Mouse (Mus musculus): ENCODE data around the gene Gli2.

Gene Gli2

DNA sequence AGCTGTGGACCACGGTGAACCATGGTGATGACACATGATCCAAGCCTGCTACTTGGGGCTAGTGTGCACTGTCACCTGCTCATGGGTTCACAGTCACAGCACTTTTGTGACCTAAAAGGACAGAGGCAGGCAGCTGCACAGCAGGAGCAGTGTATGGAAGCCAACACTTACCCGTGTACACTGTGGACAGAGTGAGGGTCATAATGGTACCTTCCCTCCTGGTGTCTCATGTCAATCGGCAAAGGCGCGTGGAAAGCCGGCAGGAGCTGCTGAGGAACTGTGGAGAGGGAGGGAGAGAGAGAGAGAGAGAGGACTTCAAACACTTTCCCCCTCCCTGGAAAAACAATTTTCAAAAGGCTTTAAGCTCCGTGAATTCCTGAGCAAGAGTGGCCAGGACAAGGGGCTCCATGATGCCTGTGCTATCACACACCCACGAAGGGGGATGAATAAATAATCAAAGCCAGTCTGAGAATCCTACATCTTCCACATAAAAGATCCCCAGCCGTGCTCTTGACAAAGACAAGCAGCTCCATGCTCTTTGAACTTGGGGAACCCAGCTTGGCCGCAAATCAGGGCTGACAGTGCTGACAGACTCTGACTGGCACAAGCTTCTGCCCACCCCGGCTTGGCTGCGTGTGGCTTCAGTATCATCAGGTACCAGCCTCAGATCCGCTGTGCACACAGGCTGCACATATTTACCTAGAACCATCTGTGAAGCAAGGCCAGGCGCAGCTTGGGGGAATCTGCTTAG, 163.1 kb downstream of the Gli2 start:
- no peak for DNase-seq

GRCm38 (mm10) chr1:118880781-118881247, 172.6 kb downstream of the Gli2 start:
- DNase-seq, result no peak

GRCm38 (mm10) chr1:118878291-118878690, 175.1 kb downstream of the Gli2 start:
- no peak for DNase-seq

GRCm38 (mm10) chr1:118875227-118875626, 178.2 kb downstream of the Gli2 start:
- DNase-seq, result no peak

- no peak for DNase-seq
Measured at GRCm38 (mm10) chr1:118873559-118873958, 179.9 kb downstream of the Gli2 start.

DNA sequence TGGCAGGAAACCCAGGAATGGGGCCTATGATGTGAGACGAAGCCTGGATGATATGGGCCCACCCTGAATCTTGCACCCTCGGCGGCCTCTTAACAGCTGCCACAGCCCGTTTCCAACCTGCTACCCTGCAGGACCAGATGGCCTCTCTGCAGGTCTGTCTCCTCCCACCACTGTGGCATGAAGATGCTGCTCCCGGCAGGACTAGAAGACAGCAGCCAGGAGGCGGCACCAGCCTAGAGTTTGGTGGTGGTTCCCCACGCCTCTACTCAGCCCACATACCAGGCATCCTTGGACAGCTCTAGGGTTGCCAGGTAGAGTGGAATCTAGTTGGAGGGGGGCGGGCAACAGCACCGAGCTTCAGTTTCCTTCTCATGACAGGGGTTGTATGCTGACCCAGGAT, 188.7 kb downstream of the Gli2 start:
- DNase-seq, result peak; percentile 47

GRCm38 (mm10) chr1:118864031-118864430, 189.4 kb downstream of the Gli2 start:
- peak; percentile 24 for DNase-seq

- DNase-seq, result no peak
Measured at GRCm38 (mm10) chr1:118858101-118858500, 195.3 kb downstream of the Gli2 start.

DNA sequence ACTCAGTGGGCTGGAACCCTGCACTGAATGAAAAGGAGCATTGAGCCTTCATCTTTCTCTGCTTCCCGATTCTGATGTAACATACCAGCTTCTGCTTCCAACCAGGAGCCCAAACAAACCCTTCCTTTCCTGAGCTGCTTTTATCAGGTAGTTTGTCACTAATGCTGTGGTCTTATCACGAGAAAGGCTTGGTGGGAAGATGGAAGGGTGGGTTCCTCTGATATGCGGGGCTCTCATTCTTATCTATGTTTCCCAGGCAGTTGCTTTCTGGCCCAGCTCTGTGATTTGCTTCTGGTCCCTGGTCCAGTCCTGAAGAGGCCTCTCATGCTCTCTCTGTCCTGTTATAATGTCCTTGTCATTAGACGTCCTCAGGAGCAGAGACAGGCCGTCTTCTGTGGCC, 222.8 kb downstream of the Gli2 start:
- no peak for DNase-seq

DNA sequence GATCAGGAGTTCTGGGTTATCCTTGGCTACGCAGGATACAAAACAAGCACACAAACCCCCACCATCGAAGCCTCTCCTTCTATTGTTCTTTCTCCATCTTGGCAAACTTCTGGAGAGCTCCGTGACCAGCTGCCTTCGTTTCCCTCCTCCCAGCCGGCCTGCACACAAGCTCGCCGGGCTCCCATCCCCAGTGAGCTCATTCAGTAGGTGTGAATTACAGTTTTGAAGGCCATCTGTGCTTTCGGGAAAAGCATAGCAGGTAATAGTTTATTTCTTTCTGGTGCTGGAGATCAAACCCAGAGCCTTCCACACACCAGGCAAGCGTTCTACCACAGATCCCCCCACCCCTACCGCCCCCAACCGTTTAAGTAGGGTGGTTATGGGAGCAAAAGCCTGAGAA, 226.8 kb downstream of the Gli2 start:
- DNase-seq, result peak; percentile 51

- peak; percentile 22 for DNase-seq
Measured at GRCm38 (mm10) chr1:118825467-118826219, 227.8 kb downstream of the Gli2 start.

DNA sequence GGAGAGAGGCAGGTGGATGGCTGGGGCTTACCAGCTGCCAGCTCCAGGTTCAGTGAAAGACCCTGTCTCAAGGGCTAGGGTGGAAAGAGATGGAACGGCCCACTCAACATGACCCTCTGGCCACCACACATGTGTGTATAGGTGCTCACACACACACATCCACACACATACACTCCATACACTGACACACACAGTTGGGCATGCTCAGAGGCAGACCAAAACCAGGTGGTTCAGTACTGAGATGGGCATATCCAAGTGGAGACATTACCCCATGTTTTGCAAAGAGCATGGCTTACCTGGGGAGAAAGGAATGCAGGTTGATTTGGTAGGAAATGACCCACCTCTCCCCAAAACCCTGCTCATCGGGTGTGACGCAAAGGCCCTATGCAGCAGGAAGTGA, 228.4 kb downstream of the Gli2 start:
- no peak for DNase-seq

- DNase-seq, result no peak
Measured at GRCm38 (mm10) chr1:118822258-118822657, 231.2 kb downstream of the Gli2 start.

DNA sequence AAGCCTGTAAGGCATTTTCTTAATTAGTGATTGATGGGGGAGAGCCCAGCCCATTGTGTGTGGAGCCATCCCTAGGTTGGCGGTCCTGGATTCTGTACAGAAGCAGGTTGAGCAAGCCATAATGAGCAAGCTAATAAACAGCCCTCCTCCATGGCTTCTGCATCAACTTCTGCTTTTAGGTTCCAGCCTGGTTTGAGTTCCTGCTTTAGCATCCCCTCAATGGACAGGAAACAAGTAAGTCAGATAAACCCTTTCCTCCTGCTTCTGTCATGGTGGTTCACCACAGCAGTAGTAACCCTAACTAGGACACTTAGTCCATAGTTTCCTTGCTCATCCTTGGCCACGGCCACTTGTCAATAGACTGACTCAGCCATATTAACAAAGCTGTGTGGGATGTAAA, 238.4 kb downstream of the Gli2 start:
- DNase-seq, result no peak

DNA sequence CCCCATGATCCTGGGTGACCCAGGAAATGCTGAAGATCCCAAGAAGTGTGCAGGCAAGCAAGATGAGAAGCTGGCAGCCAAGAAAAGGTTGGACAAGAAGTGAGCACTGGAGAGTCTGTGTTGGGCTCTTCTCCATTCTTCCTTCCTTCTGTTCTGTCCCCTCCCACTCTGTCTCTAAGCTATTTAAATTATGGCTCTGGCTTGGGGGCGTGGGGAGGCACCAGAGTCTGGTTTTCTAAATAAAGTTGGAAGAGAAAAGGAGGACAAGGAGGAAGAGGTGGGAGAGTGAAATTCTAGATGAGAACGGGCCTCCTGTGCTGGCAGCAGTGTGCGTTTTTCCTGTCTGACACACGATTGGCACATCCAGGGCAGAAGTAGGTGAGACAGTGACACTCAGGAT, 243.1 kb downstream of the Gli2 start:
- peak; percentile 72 for DNase-seq

DNA sequence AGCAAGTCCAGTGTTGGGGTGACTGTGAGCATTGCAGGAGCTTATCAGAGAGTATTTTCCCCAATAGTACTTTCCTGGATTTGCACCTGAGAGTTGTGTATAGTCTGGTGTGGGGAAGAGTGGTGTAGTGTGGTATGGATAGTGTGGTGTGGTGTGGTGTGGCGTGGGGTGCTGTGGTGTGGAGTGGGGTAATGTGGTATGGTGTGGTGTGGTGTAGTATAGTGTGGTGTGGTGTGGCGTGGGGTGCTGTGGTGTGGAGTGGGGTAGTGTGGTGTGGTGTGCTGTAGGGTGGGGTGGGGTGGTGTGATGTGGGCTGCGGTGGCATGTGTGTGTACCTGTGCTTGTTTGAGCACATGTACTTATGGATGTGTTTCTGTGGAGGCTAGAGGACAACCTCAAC, 246.7 kb downstream of the Gli2 start:
- no peak for DNase-seq

DNA sequence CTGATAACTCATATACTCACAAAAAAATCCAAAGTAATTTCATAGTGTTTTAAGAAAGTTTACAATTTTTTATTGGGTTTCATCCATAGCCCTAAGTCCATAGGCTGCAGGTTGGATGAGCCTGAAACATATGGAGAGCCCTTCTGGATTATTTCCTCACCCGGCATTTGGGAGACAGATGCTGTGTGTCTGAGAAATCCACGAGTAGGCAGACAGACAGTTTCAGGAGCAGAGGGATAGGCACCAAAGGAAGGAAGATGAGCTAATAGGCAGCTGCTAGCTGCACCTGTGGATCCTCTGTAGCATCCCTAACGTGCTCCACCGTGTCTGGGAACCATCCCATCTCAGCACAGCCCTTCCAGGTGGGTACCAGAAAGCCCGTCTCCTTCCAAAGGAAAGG, 251.3 kb downstream of the Gli2 start:
- DNase-seq, result peak; percentile 39

GRCm38 (mm10) chr1:118799322-118800116, 253.9 kb downstream of the Gli2 start:
- DNase-seq, result no peak

DNA sequence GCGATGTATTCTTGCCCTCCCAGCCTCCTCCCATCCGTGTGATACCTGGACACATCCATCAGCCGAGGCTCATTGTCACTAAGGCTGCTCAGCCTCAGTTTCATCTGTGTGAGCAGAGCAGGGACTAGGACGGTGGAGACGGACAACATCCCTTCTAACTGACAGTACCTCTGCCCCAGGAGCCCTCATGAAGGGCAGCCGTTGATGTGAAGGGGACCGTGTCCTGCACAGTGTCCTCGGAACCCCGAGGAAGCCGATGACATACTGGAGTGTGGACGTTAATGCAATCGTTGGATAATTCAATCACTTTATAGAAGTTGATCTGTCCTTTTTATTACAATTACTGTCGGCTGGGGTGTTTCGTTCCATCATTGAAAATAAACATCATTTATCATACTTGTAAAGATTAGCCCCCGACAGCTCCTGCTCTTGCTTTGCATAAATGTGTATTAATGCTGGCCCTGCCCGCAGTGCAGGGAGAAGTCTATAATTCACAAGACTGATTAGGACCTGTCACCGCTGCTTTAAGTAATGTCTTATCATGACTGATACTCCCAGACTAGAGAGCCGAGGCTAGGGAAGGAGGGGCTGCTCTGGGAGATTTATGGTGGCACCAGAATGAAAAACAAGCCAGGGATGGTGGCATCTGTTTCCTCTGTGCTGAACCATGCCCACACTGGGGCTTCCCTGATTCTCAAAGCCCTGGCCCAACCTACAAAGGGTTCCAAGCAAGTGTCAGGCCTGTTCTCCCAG, 257.8 kb downstream of the Gli2 start:
- DNase-seq, result no peak

DNA sequence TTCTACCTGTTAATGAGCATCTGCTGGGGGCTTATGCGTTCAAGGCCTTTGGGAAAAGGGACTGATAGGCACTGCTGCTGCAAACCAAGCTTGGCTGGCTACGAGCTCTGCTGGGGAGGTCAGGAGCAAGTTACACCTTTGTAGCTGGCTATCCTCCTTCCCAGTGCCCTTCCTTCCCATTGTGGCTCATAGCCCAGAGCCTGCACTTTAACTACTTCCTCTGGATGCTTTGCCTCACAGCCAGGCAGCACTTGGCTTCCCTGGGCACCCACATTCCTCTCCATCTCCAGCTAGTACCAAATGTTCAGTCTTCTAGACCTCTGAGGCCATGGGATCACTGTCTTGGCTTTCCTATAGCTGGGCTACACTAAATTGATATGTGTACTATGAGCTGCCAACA, 263.5 kb downstream of the Gli2 start:
- DNase-seq, result no peak

DNA sequence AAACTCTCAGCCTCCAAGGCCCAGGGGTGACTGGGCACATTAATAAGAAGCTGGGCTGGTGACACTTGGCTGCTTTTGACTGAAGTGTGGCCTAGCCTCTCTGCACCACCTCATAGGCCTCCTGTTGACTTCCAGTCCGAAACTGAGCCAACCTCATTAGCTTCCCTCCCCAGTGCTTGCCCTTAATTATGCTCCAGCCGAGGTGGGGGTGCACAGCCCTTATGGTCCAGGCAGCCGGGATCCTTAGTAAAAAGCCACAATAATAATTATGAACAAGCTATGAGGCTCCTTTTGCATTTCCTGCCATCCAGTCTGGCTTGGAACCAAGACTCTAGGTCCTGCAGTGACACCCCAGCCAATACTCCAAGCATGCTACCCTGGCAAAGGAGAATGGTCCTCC, 264.0 kb downstream of the Gli2 start:
- DNase-seq, result no peak

DNA sequence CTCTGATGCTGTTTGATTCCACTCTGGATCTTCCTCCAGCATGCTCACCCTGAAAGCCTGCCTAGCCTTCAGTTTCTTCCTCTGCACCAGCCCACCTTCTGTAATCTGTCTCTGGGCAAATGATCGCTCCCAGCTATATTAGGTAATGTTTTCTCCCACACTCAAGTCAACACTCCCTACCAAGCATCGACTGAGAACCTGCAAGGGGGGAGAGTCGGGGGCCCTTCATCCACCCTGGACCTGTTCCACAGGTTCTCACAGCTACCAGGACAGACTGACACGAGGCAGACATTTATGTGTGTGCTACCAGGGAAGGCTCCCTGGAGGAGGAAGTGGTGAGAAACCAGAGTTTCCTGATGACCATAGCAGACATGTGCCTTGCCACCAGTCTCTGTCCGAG, 264.6 kb downstream of the Gli2 start:
- no peak for DNase-seq

- DNase-seq, result no peak
Measured at GRCm38 (mm10) chr1:118787486-118787885, 265.9 kb downstream of the Gli2 start.
